Mouse (Mus musculus): ENCODE data around the gene Rbfox3.
A peak's percentile ranks its signal among the peaks of the same experiment; 100 is the strongest.

Gene Rbfox3

DNA sequence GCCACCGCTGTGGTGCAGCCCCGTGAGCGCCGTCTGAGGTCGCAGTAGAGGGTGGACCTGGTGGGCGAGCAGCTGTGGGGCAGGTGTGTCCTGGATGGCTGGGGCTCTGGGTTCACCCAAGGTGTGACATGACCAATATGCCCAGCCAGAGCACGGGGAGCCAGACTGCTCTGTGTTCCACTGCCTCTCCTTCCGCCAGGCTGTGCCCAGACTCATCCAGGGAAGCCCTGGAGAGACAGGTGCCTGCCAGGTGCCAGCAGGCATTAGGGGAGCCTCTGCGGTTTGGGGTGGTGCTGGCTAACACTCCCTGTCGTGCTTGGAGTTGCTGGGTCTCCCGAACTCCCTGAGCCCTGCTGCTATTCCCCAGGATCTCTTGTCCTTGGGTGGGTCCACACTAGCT lies 373.4 kb downstream of the Rbfox3 start:
- DNase-seq: no peak

DNA sequence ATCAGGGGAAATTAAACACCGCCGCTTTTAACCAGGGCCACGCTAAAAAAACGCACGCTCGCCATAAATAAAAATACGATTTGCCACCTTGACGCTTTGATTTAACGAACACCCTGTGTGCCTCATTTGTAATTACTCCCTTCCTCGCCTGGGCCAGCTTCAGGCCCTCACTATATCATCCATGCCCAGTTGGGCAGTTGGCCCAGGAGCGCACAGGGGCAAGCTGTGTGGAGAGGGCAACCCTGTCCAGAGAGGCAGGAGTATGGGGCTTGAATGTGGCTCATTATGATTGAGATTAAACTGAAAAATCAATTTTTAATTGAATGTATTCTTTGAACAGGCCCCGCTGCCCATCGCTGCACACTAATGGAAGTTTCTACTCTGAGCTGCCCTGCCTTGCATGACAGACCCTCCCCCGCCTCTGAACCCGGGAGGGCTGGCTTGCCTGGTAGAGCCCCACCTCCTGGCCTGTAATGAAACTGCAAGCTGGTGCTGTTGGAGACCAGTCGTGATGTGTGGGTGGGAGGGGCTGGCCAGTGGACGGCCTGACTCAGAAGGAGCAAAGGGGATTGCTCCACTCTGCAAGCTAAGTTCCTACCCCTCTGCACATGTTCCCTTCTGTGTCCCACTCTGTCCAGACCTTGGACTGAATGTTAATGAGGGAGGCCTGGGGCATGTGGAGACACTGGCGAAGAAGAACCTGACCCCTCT lies 376.9 kb downstream of the Rbfox3 start:
- peak; percentile 55 for DNase-seq

DNA sequence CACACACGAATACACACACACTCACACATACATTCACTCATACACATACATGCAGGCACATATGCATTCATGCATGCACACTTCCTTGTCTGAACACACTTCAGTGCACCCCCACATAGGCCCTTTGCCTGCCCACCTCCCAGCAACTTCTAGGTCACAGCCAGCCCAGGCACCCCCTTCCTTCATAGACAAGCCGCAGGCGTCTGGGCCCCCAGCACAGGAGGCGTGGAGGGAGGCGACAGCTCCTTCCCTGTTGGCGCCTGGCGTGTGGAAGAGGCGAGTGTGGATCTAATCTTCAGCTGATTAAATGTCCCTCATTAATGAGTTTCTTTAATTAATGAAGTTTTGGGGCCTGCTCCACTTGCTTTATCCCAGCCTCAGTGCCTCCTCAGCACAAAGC lies 381.1 kb downstream of the Rbfox3 start:
- no peak for DNase-seq

DNA sequence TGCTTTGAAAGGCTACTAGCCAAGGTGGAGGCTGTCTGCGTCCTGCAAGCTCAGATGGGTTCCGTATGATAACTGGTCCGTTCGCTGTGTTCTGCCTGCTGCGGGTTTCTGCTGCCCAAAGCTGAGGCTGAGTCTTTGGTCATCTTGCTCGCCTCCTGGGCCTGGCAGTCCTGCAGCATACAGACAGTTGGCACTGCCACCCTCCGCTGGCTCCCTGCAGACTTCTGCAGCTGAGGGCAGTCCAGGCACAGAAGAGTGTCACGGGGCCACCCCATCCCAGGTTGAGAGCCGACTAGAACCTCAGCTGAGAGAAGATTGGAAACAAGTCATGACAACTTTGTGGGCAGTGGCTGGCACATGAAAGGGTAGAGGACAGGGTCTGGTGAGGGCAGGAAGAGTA lies 382.6 kb downstream of the Rbfox3 start:
- no peak for DNase-seq

DNA sequence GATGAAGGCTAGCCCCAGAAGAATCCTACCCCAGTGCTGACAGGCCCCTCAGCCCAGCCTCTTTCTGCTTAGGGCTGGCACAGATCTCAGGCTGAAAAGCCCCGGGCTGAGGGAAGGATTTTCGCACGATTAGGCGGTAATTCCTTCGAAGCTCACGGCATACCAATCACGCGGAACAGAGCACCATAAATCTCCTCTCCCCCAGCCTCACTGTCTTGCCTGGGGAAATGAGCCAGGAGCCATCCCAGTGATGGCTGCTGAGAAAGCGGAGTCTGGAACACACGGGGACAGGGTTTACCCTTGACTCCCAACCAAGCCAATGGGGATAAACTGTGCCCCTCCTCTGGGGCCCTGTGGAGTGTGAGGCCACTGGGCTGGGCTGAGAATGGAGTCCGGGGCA lies 386.3 kb downstream of the Rbfox3 start:
- no peak for DNase-seq

DNA sequence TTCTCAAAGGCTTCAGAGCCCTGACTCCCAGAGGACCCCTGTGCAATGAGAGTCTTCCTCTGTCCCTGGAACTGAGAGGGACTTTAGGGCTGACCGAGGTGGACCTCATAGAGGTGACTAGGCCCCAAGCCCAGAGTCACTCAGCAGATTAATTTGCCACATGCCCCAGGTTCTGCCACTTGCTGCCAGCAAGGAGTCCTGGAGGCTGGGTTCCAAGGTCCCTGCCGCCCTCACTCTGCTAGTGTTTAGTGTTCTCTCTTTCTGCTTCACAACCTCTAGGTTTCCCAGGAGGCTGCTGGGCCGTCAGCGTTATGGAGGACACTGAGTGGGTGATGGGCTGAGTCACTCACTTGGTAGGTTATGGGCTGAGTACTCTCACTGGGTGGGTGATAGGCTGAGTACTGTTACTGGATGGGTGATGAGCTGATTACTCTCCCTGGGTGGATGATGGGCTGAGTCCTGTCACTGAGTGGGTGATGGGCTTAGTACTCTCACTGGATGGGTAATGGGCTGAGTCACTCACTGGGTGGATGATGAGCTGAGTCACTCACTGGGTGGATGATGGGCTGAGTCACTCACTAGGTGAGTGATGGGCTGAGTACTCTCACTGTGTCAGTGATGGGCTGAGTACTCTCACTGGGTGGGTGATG lies 387.8 kb downstream of the Rbfox3 start:
- no peak for DNase-seq

DNA sequence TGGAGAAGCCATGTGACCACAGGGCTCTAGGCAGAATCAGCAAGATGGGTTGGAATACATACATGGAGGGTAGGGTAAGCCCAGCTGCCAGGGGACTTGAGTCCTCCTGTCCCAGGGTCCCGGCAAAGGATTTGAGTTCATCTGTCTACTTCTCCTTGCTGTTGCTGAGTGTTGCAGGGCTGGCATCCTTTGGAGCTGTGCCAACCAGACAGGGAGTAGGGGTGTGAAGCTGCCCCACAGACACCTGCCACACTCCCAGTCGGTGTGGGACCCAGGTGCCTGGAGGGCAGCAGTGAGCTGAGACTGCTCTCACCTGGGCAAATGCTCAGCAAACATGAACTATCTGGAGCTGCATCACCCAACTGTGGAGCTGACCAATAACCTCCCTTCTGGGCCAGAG lies 390.5 kb downstream of the Rbfox3 start:
- DNase-seq: no peak

DNA sequence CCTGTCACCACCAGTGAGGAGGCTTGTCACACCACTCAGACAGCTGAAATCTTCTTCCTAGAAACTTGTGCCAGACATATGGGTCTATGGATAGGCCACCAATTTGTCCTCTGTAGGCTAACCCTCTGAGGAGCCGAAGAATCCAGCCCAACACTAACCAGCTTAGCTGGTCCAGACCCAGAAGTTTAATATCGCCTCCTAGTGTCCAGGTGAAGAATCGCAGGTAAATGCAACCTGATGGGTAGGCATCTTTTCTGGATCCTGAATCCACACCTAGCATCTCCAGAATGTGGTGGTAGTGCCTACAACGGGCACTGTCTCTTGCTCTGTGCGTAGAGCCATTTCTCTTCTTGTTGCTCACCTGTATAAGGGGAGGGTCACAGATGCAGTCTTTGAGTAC lies 391.1 kb downstream of the Rbfox3 start:
- no peak for DNase-seq

DNA sequence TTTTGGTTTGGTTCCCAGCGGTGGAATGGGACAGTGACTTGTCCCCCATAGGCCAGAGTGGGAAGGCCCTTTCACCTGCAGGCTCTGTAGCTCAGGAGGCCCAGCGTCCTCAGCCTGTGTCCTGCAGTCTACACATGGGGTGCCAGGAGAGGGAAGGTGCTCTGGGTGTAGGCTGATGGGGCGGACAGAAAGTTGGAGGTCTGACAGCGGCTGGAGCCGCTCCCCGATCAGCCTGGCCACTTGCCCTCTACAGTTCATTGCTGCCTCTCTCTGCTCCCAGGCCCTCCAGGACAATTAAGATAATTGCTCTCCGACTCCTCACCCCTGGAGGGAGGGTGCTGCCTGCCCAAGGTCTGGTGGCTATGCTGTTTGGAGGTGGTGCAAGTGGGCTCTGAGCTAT lies 392.7 kb downstream of the Rbfox3 start:
- DNase-seq: no peak

DNA sequence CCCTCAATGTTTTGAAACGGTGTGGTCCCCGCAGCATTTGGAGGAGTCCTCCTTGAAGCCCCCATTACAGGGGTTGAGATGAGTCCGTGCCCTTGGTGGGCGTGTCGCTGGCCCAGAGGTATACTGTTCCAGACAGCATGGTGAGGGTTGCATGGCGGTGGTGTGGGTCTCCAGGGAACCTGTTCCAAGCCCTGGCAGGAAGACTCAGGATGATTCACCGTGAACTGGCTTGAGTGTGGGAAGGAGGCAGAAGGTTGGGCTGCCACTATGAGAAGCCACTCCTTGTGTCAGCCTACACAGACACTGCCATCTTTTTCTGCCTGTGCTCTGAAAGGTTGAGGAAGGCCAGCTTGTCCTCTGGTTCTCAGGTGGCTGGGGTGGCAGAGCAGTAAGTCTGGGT lies 393.5 kb downstream of the Rbfox3 start:
- DNase-seq: no peak

DNA sequence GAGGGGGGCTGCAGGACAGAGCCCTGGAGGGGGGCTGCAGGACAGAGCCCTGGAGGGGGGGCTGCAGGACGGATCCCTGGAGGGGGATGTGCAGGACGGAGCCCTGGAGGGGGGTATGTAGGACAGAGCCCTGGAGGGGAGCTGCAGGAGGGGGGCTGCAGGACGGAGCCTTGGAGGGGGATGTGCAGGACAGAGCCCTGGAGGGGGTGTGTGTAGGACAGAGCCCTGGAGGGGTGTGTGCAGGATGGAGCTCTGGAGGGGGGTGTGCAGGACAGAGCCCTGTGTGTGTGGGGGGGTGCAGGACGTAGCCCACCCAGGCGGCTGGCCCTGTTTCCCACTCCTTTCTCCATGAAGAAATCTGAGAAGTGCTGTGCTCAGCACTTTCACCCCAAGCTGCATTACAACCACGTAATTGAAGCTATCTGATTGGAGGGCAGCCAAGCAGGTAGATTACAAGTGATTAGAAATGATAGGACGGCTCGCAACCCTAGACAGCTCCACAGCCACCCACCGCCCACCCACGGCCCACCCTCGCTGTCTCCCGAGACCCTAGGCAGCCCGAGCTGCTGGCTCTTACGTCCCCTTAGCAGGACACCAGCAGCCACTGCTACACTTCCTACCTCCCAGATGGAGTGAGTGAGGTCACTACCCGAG lies 399.0 kb downstream of the Rbfox3 start:
- DNase-seq: no peak

DNA sequence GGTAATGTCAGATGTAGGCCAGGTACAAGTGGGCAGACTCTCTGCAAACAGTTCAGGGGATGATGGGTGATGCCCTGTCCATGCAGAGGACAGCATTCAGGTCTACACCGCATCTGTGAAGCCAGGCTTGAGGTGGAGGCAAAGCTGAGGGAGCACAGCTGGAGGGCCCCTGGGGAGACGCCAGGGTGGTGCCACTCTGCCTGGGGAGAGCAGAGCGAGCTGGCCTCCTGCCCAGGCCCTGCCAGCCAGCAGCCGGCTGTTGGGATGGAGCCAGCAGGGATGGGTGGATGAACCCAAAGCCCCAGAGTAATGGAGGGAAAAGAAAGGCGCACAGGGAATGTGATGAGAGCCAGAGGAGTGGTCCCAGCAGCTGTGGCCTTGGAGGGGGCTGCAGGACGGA lies 399.5 kb downstream of the Rbfox3 start:
- no peak for DNase-seq

DNA sequence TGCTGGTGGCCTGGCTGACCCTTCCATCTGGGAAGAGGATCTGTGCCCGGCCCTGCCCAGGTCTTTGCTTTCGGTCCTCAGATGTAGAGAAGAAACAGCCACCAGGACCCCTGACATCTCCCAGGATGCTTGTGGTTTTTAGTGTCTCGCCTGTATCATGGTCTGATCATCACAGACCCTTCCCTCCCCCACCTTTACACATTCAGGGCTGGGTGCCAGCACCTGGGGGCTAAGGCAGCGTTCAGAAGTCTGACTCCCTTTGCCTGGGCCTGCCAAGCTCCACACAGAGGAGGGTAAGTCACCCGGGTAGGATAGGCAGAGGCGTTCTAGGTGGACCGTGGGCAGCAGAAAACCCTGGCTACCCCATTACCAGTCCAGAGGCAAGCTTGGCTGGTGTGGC lies 403.1 kb downstream of the Rbfox3 start:
- DNase-seq: peak; percentile 30

DNA sequence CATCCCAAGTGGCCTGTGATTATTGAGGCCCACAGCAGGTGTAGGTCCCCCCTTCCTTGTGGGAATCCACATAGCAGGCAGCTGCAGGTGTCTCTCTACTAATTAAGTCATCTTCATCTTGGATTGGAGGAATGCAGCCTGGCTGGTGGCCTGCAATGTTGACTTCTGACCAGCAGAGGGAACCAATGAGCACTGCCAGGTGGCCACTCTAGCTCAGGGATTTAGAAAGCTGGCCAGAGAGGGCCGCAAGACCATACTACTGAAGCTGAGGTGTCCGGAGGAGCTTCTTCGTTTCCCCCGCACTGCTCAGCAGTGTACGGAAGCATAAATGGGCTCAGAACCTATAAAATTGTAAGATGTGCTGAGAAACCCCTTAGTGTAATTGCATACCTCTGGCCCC lies 403.5 kb downstream of the Rbfox3 start:
- DNase-seq: peak; percentile 74

DNA sequence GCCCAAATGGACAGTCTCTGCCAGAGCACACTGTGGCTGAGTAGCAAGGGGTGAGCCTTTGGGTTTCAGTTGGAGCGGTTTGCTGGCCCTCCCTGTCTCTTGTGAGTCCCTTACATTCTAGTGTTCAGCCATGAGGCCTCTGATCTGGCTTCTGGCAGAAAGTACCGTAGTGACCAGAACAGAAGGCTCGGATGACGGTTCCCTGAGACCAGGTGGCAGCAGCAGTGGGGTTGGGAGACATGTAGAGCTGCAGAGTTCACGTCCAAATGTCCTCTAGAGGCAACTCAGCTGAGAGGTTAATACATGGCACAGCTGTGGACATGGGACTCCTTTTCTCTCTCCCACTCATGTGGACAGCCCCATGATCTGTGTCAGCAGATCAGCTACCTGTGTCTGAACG lies 404.3 kb downstream of the Rbfox3 start:
- DNase-seq: no peak

DNA sequence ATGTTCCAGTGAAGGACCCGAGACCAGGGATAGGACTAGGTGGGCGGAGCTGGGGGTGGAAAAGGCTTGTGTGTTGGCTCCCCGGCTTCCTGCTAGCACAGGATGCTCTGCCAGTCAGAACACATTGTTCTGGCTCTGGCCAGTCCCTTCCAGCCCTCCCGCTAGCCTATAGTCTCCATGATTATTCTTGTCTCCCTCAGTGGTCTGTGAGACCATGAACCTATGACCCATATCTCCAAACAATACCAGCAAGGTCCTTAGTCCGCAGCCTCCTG lies 407.3 kb downstream of the Rbfox3 start:
- DNase-seq: no peak

DNA sequence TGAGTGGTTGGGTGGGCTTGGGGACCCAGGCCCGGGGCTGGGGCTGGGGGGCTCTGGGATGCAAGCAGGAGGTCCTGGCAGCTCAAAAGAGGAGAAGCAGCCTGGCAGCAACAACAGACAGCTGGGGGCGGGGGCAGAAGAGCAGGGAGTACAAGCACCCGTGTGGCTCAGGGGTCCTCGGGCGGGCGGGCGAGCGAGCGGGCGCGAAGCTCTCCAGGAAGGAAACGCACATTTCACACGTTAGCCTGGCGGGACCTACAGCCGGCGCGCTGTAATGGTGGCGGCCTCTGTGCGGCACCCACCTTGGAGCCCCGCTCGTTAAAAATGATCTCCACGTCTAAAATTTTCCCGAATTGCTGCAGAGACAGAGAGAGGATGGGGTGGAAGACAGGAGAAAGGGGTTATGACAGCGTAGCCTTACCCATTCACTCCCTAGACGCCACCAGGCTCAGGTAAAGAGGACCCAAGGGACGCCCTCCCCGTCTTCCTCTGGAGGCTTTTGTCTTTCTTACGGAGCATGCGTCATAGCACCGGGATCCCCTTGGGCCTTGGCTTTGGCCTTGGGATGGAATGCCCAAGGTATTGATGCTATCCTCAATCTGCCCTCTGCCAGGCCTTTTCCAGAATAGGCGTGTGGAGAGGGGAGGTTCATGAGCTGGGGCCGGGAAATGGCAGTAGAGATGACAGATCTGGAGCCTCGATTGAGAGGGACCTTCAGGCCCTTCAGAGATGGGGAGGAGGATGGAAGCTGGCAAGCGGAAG lies 407.8 kb downstream of the Rbfox3 start:
- peak; percentile 29 for DNase-seq

DNA sequence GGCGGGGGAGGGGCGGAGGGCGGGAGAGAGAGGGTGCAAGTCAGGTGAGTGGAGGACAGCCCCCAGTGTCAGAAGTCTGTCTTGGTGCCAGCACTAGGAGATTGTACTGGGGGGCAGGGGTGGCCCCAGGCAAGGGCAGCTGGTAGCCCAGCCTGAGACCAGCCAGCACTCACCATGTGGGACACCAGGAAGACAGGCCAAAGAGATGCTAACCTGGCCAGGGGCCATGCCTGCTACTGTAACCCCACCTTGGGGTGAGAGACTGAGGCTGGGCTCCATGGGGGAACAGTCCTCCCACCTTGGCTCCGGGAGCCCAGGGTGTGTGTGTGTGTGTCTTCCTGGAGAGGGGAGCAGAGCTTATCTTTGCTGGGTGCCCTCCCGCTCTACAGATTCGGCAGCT lies 408.4 kb downstream of the Rbfox3 start:
- no peak for DNase-seq

DNA sequence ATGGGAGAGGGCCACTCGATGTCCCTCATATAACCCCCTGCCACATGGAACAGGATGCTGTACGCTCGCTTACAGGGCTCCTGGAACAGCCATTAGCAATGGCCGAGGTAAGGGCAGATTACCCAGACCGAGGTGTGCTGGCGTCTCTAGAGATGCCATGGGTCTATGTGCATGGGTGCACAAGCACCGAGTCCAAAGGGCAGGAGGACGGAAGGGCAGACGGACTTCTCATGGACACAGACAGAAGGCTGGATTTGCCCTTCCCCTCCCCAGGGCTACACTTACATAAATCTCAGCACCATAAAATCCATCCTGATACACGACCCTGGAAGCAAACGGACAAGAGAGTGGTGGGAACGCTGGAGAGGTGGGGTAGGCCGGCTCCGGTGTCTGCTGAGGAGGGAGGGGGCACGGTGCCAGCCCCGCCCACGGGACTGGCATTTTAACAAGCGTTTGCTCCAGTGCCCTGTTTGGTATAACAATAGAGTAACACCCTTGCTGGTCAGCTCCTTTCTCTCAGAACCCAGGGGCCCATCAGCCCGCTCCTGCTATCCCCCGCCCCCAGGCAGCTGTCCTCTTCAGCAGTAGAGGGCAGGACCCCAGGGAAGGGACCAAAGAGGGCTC lies 415.2 kb downstream of the Rbfox3 start:
- no peak for DNase-seq

DNA sequence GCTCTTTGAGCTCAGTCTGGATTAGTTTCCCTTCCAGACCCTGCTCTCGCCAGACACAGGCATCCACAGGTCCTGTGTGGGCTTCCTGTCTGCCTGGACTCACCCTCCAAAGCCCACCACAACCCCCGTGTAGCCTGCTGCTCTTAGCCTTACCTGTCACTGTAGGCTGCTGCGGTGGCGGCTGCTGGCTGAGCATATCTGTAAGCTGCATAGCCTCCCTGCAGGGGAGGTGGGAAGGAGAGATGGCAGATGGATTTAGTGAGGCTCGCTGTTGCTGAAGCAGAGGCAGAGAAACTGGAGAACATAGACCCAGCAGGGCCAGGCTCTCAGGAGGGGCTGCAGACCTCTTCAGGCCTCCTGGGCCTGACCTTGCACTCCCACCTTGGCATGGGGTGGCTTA lies 416.3 kb downstream of the Rbfox3 start:
- DNase-seq: no peak

DNA sequence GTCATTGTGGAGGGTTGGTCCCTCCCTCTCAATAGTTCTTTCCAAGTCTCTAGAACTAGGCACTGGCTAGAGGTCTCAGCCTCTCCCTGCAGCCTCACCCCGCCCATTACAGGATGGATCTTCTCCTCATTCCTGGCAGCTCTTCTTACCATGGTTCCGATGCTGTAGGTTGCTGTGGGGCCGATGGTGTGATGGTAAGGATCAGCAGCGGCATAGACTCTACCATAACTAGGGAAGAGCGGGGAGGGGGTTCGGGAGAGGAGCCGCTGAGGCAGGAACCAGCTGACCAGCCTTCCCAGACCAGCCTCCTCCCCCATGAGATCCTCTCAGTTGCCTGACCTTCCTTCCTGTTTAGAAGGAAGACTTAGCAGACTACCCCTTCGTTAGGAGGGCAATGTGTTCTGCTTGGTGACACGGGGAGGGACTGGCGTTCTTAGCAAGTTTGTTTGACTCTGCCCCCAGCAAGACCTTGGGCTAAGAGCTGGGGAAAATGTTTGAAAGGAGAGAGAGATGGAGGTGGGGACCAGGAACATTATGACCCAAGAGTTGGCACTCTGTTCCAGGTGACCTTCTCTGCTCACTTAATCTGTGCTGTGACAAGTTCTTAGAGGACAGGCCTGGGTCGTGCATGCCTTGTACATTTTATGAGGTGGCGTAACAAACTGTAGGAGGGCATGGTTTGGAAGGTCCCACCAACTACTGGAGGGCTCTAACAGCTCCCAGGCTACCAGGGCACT lies 417.2 kb downstream of the Rbfox3 start:
- DNase-seq: no peak

DNA sequence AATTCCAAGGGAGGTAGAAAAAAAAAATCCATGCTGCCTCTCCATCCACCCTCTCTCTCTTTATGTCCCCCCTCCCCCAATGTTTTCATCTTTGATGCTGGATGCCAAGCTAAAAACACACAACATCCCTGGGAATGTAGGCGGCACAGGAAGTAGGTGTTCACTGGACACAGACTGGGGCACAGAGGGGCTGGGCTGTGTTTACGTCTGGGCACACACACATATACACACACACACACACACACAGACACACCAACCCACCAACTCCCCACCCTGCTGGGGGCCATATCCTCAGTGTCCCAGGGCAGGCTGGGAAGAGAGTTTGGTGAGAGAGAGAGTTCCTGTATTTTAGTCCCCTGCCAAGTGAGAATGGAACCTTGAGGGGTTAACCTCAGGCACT lies 417.9 kb downstream of the Rbfox3 start:
- no peak for DNase-seq

DNA sequence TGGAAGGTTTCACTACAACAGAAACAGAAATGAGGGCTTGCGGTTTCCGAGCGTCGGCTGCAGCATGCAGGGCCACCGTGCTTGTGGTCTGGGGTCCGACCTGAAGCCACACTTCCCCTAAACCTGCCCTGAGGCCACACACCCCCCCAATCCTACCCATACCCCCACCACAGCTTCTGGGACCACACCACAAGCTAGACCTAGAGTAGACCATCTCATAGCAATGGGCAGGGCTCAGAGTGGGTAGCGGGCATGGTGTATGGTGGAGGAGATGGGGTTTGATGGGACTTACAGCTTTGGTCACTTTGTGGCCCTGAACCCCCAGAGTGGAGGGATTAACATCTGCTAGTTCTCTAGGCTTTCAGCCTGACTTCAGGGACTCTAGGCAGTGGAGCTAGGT lies 420.2 kb downstream of the Rbfox3 start:
- no peak for DNase-seq

Data from thymus, postnatal 14 days (tissue).